Mouse (Mus musculus) ES-E14 (cell line): ENCODE results near the gene Stx2. TPM values are rescaled to one million over a fixed set of nuclear protein-coding genes. Genes with fewer than 3 reads are reported as not detected.

Experiments used
- DNase-seq: peaks from one replicate; pipeline ENCODE4 v3.0.0-alpha.2; 2013; ENCODE audit warnings: low read depth, low spot score
- H3K27ac ChIP-seq: 2 replicates; pipeline ENCODE4 v1.5.1; 2012; ENCODE audit warnings: low read depth, mild to moderate bottlenecking, low read length, moderate library complexity, mixed read lengths; ENCODE audit not compliant: poor library complexity, insufficient read depth, severe bottlenecking
- H3K36me3 ChIP-seq: 2 replicates; pipeline ENCODE4 v1.6.1; 2012; ENCODE audit warnings: mild to moderate bottlenecking, low read length, moderate library complexity, mixed read lengths; ENCODE audit not compliant: control insufficient read depth, poor library complexity, insufficient read depth, severe bottlenecking
- H3K4me1 ChIP-seq, 2 experiments: fragments of 150-350 bp in 1 of 2; sonication (generic) in 1 of 2; 2 replicates each; pipeline ENCODE4 v1.6.1; 2012; ENCODE audit warnings: low read length in 2 of 2, mild to moderate bottlenecking in 1 of 2, mixed read lengths in 1 of 2; ENCODE audit not compliant: control insufficient read depth in 2 of 2, insufficient read depth in 2 of 2, poor library complexity in 1 of 2
- H3K4me3 ChIP-seq, 2 experiments: fragments of 150-350 bp in 1 of 2; sonication (generic) in 1 of 2; 2 replicates each; pipeline ENCODE4 v1.5.1; 2012; ENCODE audit warnings: low read length in 2 of 2, low read depth in 1 of 2, mild to moderate bottlenecking in 1 of 2, mixed read lengths in 1 of 2; ENCODE audit not compliant: insufficient read depth in 1 of 2, poor library complexity in 1 of 2, severe bottlenecking in 1 of 2
- H3K9ac ChIP-seq: 2 replicates; pipeline ENCODE4 v1.6.1; 2012; ENCODE audit warnings: low read depth, mild to moderate bottlenecking, low read length, mixed read lengths; ENCODE audit not compliant: poor library complexity, insufficient read depth, severe bottlenecking
- H3K9me3 ChIP-seq: fragments of 150-350 bp; sonication (generic); 2 replicates; pipeline ENCODE4 v1.6.1; 2012; ENCODE audit warnings: low read depth, mild to moderate bottlenecking, low read length; ENCODE audit not compliant: control insufficient read depth, insufficient read depth
- CHD2 ChIP-seq: IDR thresholded peaks from 2 replicates; pipeline ENCODE4 v1.6.1; 2014; ENCODE audit warnings: mild to moderate bottlenecking, low read depth, low read length, inconsistent platforms
- HCFC1 ChIP-seq: IDR thresholded peaks from 2 replicates; pipeline ENCODE4 v1.6.1; 2012; ENCODE audit warnings: low read length, inconsistent platforms, borderline replicate concordance; ENCODE audit not compliant: insufficient read depth
- MAFK ChIP-seq: IDR thresholded peaks from 2 replicates; pipeline ENCODE4 v1.6.1; 2014; ENCODE audit warnings: mild to moderate bottlenecking, low read depth, low read length, inconsistent platforms; ENCODE audit not compliant: insufficient read depth
- ZC3H11A ChIP-seq: IDR thresholded peaks from 2 replicates; pipeline ENCODE4 v1.6.1; 2012; ENCODE audit warnings: low read depth, mild to moderate bottlenecking, inconsistent platforms, low read length, borderline replicate concordance
- ZNF384 ChIP-seq: IDR thresholded peaks from 2 replicates; pipeline ENCODE4 v1.6.1; 2012; ENCODE audit warnings: low read depth, low read length, inconsistent platforms
- in situ Hi-C, 2 experiments: fragments of 600-800 bp; cut with MboI; formaldehyde crosslinking; loops; one replicate each; pipeline ENCODE4 v1.15.1; 2025; ENCODE audit warnings: low sequenced_read_pairs in 2 of 2, inconsistent platforms in 1 of 2; ENCODE audit not compliant: unreplicated experiment in 2 of 2
- total RNA-seq: library from RNA; depleted of rRNA; stranded (reverse); fragments of 300-350 nt; gene quantifications from 2 replicates; pipeline ENCODE4 v1.2.3, GENCODE M21; 2012

The Stx2 gene
- total RNA-seq, 1 experiment = 9.4 TPM

DNA sequence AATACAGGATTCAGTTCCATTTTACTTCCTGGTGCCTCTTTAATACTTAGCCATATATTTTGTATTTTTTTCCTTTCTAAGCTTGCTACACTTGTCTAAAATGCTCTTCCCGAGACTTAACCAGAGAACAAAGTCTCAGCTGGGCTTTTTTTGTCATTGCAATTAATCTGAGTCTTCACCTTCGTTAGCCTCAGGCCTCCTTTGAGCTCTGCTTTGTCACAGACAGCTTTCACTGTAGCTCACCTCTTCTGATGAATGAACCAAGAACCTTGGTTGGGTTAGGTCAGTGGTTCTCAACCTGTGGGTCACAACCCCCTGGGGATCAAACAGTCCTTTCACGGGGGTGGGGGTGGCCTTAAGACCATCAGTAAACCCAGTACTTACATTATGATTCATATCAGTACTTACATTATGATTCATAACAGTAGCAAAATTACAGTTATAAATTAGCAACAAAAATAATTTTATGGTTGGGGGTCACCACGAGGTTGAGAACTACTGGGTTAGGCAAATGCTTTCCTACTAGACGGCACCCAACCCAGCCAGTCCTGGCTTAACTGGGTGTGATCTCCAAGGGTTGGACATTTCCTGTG, 20.9 kb upstream of the Stx2 start:
- in situ Hi-C loops = no loop called here
- no peaks in the 10 kb centered on the region for H3K9me3 ChIP-seq
- peaks cover 14% of the 10 kb centered on the region for H3K36me3 ChIP-seq
- no peak overlapping the region; the same call in 1 of the 2 replicates for H3K27ac ChIP-seq
- no peak overlapping the region for H3K4me3 ChIP-seq
- peaks cover 0 to 12% of the 10 kb centered on the region in 2 experiments; a peak in 3 of 4 replicates for H3K4me1 ChIP-seq
- TF ChIP-seq ZC3H11A (no peak), ZNF384 (no peak), CHD2 (no peak), MAFK (no peak), HCFC1 (no peak)
- H3K9ac ChIP-seq = no peak overlapping the region
- no peak for DNase-seq

DNA sequence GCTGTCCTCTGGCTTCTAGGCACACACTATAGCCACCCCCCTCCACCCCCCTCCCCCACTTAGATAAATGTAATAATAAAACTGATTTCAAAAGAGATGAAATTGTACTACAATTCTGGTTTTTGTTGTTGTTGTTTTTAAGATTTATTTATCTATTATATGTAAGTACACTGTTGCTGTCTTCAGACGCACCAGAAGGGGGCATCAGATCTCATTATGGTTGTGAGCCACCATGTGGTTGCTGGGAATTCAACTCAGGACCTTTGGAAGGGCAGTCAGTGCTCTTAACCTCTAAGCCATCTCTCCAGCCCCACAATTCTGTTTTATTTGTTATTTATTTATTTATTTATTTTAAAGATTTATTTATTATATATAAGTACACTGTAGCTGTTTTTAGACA, 18.3 kb upstream of the Stx2 start:
- Histone ChIP-seq H3K27ac (no peak overlapping the region), H3K9me3 (no peaks in the 10 kb centered on the region), H3K4me3 (no peak overlapping the region), H3K9ac (no peak overlapping the region), H3K4me1 (peaks cover 0 to 12% of the 10 kb centered on the region in 2 experiments; a peak in 3 of 4 replicates), H3K36me3 (peaks cover 23% of the 10 kb centered on the region)
- in situ Hi-C loops = no loop called here
- no peak for DNase-seq
- no peak for TF ChIP-seq MAFK

DNA sequence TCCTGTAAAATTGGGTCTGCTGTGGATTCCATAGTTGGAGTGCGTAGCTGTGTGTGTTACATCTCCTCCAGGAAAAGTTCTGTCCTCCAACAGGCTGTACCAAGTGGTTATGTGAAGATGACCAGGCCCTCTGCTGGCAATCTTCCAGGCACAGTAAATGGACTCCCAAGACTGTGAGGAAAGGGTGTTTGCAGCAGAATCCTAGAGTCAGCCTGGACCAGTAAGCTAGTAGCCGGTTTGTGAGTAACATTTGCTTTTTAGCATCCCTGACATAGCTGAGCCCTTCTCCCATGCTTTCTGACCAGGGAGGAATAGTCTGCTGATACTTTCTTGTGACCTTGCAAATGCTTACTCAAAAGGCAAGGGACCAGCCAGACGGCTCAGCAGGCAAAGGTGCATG, 17.8 kb upstream of the Stx2 start:
- Histone ChIP-seq H3K4me1 (peaks cover 0 to 12% of the 10 kb centered on the region in 2 experiments; a peak in 3 of 4 replicates), H3K4me3 (no peak overlapping the region), H3K9ac (no peak overlapping the region), H3K36me3 (peaks cover 26% of the 10 kb centered on the region), H3K27ac (no peak overlapping the region), H3K9me3 (no peaks in the 10 kb centered on the region)
- TF ChIP-seq ZNF384 (no peak), ZC3H11A (no peak), CHD2 (no peak), HCFC1 (no peak), MAFK (no peak)
- in situ Hi-C loops = no loop called here
- DNase-seq = no peak

DNA sequence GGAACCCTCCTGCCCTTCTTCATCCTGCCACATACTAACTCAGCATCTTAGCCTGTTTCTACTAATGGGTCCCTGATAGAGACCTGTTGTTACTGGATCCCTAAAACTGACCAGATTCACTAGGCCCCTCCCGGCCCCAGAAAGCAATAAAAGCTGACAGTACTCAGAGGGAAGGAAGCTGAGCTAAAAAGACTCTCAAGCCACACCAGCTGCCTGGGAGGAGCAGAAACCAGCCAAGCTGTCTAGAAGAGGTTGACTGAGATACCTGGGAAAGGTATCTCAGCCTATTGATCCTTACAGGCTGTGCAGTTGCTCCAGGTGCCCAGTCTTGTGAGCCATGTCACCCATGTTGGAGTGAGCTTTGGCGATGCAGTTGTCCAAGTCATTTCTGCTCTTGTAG, 17.4 kb upstream of the Stx2 start:
- in situ Hi-C loops = no loop called here
- peaks cover 29% of the 10 kb centered on the region for H3K36me3 ChIP-seq
- no peak overlapping the region for H3K9ac ChIP-seq
- no peak for DNase-seq
- peaks cover 0 to 12% of the 10 kb centered on the region in 2 experiments; a peak in 3 of 4 replicates for H3K4me1 ChIP-seq
- H3K27ac ChIP-seq = no peak overlapping the region
- TF ChIP-seq MAFK (no peak), HCFC1 (no peak), ZC3H11A (no peak), ZNF384 (no peak), CHD2 (no peak)
- no peak overlapping the region for H3K4me3 ChIP-seq
- H3K9me3 ChIP-seq = no peaks in the 10 kb centered on the region

DNA sequence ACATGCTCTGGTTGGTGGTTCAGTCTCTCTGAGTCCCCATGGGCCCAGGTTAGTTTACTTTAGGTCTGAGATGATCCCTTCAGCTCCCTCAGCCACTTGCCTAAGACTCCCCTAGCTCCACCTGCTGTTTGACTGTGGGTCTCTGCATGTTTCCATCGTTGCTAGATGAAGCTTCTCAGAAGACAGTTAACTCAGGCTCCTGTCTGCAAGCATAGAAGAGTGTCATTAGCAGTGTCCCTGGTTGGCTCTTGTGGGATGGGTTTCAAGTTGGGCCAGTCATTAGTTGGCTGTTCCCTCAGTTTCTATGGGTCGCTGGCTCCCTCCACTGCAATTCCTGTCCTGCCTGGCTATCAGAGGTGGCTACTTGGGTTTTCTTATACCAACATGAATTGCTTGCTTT, 16.7 kb upstream of the Stx2 start:
- Histone ChIP-seq H3K27ac (no peak overlapping the region), H3K36me3 (peaks cover 32% of the 10 kb centered on the region), H3K4me1 (peaks cover 0 to 6% of the 10 kb centered on the region in 2 experiments; a peak in 3 of 4 replicates), H3K9ac (no peak overlapping the region), H3K4me3 (no peak overlapping the region), H3K9me3 (no peaks in the 10 kb centered on the region)
- DNase-seq = no peak
- in situ Hi-C loops = no loop called here
- TF ChIP-seq ZNF384 (no peak), ZC3H11A (no peak), CHD2 (no peak)
